Mouse (Mus musculus): ENCODE measurements around the gene Exoc3l4.

Exoc3l4 gene

DNA sequence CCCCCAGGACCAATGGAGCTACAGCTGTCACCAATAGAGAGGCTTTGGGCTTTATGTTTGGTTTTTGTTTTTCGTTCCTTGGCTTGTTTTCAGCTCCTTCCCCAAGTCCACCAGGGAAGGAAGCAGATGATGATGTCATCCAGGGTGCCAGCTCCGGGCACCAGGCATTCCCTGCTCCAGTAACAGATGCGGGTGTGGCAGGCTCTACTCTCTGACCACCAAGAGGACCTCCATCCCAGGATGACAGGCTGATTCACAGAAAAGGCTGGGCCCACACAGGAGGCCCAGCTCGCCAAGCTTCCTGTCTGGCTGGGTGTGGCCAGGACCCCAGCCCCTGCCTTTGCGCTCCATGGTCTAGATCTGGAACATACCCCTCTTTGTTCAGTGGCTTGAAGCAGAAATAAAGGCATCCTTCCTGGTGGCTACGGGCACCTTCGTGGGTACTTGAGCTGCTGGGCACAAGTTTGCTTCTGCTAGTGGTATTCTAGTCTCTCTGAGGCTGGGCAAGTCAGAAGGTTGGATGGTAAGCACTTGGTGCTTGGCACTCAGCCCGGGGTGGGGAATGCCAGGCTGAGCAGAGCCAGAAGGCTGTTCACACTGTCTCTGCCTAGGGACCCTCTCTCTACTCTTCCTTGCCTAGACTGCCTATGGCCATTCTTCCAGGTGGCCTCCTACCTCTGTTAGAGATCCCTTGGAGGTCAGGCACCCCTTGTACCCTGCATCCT lies 5.0 kb upstream of the Exoc3l4 start:
- no peak for DNase-seq (ENCODE audit: low spot score)

DNA sequence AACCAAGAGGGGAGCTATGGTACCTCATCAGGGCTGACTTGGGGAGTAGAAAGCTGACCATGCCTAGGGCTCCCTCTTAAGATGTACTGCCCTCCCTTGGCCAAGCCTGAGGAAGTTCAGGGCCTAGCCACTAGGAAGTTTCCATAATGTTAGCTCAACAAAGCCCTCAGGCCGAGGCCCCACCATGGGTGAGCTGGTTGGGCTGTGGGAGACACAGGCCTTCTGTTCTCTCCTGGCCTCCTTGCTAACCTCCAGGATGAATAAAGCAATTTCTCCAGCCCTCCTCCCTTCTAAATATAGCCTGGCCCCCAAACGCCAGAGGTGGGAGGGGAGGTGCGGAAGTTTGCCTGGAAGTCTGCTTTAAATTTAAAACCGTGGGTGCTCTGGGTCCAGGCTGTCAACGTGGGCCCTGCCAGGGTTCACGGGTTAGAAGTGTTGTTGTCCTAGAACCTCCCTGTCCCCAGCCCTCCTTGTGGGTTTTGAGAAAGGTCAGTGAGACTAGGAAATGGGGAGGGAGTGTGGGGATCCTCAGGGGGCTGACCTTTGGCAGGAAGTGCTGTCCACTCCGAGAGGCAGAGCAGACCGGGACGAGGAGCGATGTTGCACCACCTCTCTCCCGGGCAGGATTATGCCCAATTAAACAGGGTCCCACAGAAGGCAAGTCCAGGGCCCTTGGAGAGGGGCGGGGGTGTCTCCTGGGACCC lies 4.1 kb upstream of the Exoc3l4 start:
- peak; percentile 8 for DNase-seq (ENCODE audit: low spot score)

DNA sequence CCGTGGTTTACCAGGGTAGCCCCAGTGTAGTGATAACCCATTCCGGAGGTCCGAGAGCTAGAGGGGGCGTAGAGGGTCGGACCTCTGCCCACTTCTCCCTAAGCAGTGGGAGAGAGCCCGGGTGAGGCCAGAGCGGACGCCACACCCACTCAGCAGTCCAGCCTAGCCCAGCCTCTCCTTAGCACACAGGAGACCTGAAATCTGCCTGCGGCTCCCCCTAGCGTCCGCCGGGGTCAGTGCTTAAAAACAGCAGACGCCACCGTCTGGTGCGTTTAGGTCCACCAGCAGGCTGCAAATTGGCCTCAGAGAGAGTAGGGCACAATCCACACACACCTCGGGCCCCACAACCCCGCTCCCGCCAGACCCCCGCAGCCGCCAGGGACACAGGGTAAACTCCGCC lies 3.5 kb upstream of the Exoc3l4 start:
- peak; percentile 90 for DNase-seq (ENCODE audit: low spot score)

DNA sequence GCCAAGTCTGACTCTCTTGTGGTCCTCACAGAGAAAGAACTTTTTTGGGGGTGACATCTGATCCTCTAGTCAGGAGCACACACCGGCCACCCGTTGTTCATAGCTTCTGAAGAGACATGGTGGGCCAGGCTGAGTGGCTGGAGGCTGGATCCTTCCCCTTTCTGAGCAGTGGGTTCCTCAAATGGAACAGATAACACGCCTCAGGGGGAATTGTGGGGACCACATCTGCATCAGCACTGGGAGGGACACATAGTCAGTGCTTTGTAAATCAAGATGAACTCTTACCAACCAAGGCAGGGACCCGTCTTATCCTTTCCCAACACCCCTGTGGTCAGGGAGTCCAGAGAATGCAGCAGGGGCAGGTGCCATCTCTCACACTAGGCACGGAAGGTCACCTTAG lies 3.1 kb downstream of the Exoc3l4 start:
- DNase-seq (ENCODE audit: low spot score), result no peak

DNA sequence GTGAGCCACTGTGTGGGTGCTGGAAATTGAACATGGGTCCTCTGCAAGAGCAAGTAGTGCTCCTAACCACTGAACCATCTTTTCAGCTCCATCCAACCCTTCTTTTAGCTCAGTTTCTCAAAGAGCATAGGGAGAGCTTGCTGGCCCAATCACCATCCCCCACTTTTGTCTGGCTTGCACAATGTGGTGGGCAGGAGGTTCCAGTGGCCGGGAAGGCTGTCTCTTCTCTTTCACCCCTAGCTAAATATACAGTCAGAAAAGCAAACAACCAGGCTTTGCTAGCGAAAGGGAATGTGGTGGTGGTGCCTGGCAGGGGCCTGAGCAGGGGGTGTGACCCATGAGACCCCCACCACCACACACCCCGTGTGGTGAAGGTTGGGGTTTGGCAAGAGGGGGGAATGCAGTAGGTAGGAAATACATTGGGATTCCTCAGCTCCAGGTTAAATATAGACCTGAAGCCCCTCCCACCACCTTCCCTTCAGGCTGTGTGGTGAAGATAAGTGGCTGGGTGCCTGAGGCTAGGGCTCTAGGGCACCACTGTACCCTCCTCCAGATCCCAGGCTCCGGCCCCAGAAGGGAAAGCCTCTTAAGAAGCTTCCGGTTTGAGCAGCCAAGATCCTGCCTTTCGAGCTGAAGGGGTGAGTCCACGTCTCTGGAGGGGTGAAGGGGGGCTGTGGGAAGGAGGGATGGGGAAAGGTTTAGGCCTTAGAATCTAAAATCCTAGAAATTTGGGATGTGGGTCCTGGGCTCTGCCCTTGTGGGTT lies 4.3 kb downstream of the Exoc3l4 start:
- DNase-seq (ENCODE audit: low spot score), result no peak

DNA sequence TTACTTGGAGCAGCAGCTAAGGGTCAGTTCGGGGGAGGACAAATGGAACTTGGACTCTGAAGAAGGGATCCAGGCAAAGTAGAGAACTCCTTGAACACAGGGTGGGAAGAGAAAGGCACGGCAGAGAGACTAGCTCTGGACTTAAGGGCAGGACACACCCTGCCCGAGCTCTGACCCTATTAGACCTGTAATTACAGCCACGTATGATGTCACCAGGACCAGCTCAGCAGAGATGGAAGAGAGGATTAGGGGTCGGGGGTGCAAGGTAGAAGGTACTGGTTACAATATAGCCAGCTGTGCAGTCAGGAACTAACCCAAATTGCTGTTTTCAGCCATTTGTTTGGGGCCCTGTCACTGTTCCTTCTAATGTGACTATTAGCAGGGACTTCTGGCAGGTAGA lies 6.0 kb downstream of the Exoc3l4 start:
- no peak for DNase-seq (ENCODE audit: low spot score)

DNA sequence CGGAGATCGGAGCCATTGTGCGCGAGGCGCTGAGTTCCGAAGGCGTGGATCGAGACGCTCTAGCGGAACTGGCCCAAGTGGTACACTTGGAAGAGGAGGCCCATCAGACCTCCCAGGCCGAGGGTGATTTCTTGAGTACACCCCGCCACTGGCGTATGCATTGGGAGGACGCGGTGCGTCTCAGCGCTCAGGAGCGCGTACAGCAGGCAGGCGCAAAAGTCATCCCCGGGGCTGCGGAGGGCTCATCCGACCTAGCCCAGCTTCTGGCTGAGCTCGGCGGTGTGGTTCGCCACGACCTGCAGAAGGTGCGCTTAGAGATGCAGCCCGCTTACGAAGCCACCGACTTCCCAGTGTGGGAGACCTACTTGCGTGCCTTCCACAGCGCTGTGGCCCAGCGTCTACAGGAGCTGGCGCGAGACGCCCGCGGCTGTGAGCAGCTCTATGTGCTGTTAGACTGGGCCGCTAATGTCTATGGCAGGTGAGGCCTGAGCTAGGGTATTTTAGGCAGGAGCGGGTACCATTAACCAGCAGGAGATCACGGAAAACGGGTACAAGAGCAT lies 6.8 kb downstream of the Exoc3l4 start:
- DNase-seq (ENCODE audit: low spot score), result no peak

DNA sequence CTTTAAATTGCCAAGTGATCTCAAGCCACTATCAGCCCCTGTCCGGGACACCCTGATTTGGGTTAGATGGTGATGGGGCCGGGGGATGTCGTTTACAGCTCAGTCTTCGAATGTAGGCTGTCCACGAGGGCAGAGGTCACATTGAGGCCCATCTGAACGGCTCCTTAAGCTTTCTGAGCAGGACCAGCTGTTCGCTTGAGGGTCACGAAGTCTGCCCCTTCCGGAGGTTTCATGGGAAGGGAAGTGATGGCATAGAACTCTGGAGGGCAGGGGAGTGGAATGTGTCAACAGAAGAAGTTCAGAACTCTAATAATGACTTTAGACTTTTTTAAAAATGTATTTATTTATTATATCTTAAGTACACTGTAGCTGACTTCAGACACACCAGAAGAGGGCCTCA lies 7.7 kb downstream of the Exoc3l4 start:
- DNase-seq (ENCODE audit: low spot score), result no peak

DNA sequence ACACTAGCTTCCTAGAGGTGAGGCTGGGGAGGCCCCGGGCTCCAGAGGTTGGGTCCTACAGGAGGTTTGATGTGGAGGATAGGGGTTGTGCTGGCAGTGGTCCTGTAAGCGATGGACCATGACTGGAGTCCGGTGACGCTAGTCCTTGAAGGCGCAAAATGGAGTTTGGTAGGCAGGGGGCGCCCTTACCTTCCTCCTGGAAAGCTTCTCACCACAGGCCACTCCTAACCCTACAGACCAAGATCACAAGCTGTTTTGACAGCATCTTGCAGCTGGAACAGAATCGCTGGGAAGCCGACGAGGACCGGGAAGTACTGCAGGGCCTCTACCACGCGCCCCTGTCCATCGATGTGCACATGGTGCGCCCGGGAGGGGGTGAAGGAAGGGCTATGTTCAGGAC lies 8.4 kb downstream of the Exoc3l4 start:
- DNase-seq (ENCODE audit: low spot score), result peak; percentile 85

DNA sequence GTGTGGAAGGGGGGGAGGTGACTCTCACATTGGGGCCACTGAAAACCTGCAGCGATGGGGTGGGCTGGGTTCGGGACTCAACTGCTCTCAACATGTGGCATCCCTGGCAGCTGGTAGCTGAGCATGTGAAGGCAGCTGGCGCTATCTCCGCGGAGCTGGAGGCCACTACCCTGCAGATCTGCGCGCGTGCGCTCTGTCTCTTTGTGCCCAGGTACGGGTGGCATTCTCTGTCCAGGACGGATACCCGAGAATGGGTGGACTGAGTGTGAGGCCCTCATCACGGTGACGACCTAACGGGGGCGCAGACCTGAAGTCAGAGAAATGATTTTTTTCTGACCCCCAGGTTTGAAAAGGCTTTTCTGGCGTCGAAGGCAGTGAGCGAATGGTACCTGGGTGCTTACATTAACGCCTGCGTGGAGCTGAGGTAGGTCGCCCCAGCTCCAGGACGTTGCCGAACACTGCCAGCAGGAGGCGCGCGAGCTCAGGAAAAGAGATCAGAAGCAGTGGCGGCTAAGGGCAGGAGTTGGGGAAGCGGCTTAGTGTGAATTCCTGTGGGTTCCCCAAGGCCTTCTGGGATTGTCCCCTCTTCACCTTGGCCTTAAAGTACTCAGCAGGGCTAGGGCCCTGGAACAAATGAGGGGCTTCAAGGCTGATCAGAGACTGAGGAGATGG lies 9.1 kb downstream of the Exoc3l4 start:
- peak; percentile 87 for DNase-seq (ENCODE audit: low spot score)

DNA sequence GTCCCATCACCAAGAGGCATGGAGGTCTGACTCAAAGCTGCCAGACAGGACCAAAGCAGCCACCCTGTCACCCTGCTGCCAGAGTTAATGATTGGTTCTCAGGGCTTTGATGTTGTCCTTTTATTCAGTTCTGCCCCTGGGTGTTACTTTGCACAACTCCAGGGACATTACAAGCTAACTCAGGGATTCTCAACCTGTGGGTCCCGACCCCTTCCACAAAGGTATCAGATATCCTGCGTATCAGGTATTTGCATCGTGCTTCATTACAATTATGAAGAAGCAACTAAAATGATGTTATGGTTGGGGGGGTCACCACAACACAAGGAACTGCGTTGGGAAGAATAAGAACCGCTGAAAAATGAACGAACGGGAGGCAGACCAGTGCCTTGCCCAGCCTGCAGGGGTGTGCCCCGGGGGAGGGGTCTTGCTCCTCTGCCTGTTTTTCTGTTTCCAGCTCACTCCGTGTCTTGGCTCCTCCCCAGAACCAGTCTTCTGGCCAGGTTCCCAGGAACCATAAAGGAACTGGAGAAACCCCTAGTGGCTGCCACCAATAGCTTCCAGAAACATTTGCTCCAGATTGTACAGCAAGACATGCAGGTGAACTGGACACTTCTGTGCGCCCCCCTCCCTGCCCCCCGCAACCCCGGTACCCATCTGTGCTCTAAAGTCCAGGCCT lies 10.8 kb downstream of the Exoc3l4 start:
- peak; percentile 79 for DNase-seq (ENCODE audit: low spot score)

DNA sequence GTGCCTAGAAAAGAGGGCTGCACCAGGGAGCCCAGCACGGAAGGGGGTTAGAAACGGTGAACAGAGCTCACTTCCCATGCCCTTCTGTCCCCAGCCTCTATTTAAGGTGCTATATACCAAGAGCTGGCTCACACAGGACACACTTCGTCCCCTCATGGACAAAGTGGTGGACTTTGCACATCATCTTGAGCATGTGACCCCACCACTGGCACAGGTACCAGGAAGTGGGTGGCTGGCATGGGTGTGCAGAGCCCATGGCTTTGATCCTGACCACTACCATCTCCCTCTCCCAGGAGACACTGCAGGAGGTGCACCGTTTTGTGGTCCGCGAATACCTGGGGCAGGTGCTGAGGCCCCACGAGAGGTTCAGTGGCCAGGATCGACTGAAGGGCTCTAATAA lies 11.5 kb downstream of the Exoc3l4 start:
- DNase-seq (ENCODE audit: low spot score), result no peak

DNA sequence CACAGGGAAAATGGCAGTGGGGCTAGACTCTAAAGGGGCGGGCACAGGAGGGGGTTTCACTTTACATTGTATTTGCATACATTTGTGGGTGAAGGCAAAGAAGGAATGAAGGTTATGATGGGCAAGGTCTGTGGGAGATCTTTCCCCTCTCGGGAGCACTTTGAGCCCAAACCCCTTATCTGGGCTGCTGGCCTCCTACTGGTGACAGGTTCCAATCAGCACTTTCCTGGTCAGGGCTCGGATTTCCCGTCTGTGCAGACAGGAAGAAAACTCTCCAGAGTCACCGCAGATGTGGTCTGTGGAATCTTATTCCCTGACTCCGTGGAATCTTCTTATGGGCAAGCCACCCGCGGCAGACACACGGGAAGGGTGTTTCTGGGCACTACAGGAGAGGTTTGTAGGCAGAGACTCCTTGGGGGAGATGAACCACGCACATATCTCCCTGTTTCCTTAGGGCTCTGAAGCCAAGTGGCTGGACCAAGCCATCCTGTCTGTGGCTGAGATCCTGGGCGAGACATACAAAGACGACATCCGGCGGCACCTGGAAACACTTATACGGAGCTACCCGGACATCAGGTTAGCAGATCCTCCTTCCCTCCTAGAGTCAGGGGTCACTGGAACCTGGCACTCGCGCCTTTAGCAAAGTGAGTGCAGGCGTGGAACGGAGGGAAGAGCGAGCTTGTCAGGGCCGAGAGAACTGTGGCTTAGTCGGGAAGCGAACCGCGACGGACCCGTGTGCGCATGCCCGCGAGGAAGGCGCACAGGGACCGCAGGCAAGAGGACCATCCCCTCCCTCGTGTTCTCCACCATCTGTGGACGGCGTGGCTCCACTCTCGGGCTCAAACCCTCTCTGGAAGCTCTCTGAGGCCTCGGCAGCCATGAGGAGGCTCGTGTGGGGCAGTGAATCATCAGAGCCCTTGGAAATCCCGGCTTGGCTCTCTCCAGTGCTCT lies 12.4 kb downstream of the Exoc3l4 start:
- peak; percentile 67 for DNase-seq (ENCODE audit: low spot score)

DNA sequence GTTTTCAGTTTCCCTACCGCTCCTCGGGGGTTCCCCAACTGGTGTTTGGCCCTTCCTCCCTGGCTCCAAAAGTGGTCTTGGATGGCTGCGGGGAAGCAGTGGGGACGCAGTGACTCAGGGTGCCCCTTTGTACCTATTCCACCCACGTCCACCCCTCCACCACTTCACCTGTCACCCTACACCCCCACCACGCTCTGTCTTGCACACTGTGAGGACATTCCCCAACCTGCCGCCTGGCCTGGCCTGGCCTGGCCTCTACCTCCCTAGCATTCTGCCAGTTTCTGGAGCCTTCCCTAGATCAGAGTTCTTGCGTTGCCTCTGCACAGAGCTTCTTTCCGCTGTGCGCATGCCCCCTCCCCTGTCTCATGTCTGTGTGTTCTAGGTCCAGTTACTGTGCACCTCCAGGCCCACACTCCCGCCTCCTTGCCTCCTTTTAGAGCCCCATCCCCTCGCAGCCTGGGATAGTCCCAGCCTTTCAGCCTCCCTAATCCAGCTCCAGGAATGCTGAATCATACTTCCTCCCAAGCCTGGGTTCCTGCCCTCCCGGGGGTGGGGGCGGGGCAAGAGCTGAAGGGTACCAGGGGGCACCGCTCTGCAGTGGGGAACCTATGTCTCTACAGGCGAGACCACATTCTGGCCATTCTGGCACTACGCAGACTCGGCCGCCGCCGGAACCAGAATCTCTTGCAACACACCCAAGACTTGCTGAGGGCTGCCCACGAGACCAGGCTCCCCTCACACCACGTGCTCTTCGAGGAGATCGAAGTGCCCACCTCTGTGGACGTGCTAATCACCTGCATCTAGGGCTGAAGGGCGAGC lies 13.4 kb downstream of the Exoc3l4 start:
- DNase-seq (ENCODE audit: low spot score), result peak; percentile 66

DNA sequence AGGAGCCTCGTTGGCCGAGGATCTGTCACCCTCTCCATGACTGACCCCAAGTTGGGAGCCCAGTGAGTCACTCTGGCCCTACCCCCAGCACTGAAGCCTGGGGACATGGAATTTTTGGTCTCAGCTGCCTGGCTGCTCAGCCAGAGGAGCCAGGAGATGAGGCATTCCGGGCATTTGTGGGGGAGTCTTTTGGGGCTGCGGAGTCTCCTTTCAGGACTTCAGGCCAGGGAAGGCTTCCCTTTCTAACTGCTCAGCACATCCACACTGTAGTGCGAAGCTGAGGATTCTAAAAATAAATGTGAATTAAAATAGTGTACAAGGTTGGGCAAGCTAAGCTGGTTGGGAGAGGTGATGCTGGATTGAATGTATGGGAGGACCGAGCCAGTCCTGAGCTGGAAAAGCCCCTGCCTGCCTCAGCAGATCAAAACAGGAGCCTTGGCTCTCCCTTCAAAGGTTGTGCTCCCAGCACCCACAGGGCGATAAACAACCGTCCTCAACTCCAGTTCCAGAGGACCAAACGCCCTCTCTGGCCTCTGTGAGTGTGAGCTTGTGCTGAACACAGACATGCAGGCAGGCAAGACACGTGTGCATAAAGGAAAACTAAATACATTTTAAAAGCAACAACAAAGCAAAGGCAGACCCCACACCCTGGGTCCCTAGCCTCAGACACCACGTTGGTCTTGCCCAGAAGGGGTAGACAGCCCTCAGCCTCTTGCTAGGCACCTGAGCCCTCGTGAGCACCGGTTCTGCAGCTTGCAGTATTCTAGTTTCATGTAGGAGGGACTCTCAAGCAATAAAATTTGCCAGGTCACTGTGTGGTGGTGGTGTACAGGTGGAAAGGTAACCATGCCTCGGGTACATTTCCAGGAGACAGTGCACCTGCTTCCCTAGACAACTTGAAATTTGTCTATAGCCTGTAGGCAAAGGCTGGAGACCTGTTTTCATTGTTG lies 14.3 kb downstream of the Exoc3l4 start:
- no peak for DNase-seq (ENCODE audit: low spot score)

DNA sequence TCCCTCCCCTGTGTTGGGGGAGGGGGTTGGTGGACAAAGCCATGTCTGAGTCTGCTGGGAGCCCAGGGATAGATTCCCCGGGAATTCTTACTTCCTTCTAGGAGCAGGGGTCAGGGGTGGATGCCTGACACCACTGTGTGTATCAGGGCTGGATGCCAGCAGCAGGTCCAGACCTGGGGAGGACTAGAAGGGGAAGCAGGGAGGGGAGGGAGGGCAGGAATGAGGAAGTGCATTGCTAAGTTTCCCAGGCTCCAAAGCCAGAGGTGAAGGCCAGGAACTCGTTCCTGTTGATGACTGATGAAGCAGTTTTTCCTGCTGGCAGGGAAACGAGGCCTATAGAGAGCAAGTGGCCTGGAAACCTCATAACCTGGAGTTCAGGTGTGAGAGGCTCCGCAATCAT lies 15.3 kb downstream of the Exoc3l4 start:
- DNase-seq (ENCODE audit: low spot score), result no peak

DNA sequence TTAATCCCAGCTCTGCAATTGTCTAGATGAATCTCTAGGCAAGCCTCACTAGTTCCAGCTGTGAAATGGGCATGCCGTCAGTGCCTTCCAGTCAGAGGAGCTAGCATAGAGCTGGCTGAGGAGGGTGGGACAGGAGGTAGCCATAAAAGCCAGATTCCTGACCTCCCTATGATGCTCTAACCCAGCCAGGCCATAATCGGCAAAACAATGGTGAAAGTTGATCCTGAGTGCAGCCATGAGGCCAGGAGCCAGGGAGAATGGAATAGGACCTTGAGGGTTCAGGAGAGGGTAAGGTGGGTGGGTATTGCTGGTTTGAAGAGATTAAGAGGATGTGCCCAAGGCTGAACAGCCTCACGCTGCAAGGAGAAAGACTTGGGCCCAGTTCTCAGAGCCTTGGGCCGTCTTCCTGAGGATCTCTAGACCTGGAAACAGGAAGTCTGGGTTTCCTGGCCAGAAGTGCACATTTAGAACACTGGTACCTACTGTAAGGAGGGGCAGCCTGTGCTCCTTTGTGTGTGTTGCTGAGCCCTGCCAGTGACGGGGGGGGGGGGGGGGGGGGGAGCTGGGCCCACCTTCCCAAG lies 16.0 kb downstream of the Exoc3l4 start:
- DNase-seq (ENCODE audit: low spot score), result no peak

DNA sequence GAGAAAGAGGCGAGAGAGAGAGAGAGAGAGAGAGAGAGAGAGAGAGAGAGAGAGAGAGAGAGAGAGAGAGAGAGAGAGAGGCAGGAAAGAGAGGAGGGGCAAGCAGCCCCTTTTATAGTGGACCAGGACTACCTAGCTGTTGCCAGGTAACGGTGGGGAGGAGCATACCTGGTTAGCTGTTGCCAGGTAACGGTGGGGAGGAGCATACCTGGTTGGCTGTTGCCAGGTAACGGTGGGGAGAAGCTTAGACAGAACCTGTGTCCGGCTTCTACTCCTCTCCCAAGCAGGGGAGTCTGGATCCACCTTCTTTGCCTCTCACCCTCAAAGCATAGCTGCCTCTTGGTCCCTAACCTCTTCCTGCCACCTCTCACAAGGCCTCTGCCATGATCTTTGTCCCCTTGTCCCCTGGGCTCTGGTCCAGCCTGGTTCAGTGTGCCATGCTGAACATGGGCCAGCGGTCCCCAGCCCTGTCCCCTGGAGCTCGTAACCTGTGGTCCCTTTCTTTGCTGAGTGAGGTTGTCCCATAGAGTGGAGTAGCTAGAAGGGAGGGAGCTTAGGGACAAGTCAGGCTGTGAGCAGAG lies 17.4 kb downstream of the Exoc3l4 start:
- peak; percentile 59 for DNase-seq (ENCODE audit: low spot score)
